Mouse (Mus musculus) hindbrain, postnatal 0 days (tissue): ENCODE data around the gene Clk1. TPM values are rescaled to one million over a fixed set of nuclear protein-coding genes. Genes with fewer than 3 reads are reported as not detected.

Experiments
- ATAC-seq: fragments of 200-750 bp; cut with Nextera tagmentation; 2 replicates; pipeline ENCODE4 v1.8.0; 2017; ENCODE audit warnings: mild to moderate bottlenecking, moderate TSS enrichment, moderate library complexity
- DNase-seq: peaks from one replicate; pipeline ENCODE4 v3.0.0-alpha.2; 2015; ENCODE audit warnings: low spot score
- H3K27ac ChIP-seq: fragments of 300-500 bp; sonication (generic); 2 replicates; pipeline ENCODE4 v1.5.1; 2014; ENCODE audit warnings: mild to moderate bottlenecking
- H3K27me3 ChIP-seq: fragments of 300-500 bp; sonication (generic); 2 replicates; pipeline ENCODE4 v1.6.1; 2014; ENCODE audit warnings: low read length, mixed read lengths; ENCODE audit not compliant: insufficient read depth
- H3K36me3 ChIP-seq: fragments of 300-500 bp; sonication (generic); 2 replicates; pipeline ENCODE4 v1.6.1; 2014; ENCODE audit warnings: low read length, mixed read lengths; ENCODE audit not compliant: insufficient read depth
- H3K4me1 ChIP-seq: fragments of 300-500 bp; sonication (generic); 2 replicates; pipeline ENCODE4 v1.6.1; 2014; ENCODE audit warnings: antibody characterized with exemption, low read length, mixed read lengths; ENCODE audit not compliant: insufficient read depth
- H3K4me2 ChIP-seq: fragments of 300-500 bp; sonication (generic); 2 replicates; pipeline ENCODE4 v1.6.1; 2014; ENCODE audit warnings: low read depth, mild to moderate bottlenecking, low read length, moderate library complexity, mixed read lengths
- H3K4me3 ChIP-seq: fragments of 300-500 bp; sonication (generic); 2 replicates; pipeline ENCODE4 v1.5.1; 2014; ENCODE audit warnings: low read length
- H3K9ac ChIP-seq: fragments of 300-500 bp; sonication (generic); replicated peaks from 2 replicates; pipeline ENCODE4 v1.6.1; 2014; ENCODE audit warnings: mild to moderate bottlenecking, low read length, moderate library complexity, mixed read lengths
- H3K9me3 ChIP-seq: fragments of 300-500 bp; sonication (generic); 2 replicates; pipeline ENCODE4 v1.6.1; 2016; ENCODE audit warnings: low read length, mixed read lengths
- CTCF ChIP-seq: IDR thresholded peaks from 2 replicates; pipeline ENCODE4 v1.5.1; 2016; ENCODE audit warnings: antibody characterized with exemption, control low read depth, low read depth
- whole genome bisulfite sequencing: fragments of 180-500 bp; shearing (Covaris S2); extraction: QIAGEN DNeasy Blood & Tissue Kit; methylation state at CpG from one replicate; pipeline ENCODE4 v1.1.7; 2014; 5-methylcytosine and 5-hydroxymethylcytosine counted together
- polyA plus RNA-seq: library from polyadenylated mRNA; unstranded; fragments of >200 nt; fragmentation: Nextera tagmentation; extraction: Ambion mirVana; gene quantifications from 2 replicates; pipeline ENCODE4 v1.2.1, GENCODE M21; 2015
- total RNA-seq: library from RNA; depleted of rRNA; stranded (reverse); fragments of >200 nt; gene quantifications from 2 replicates; pipeline ENCODE4 v1.2.3, GENCODE M21; 2014

The Clk1 gene
- total and polyA plus RNA-seq, 2 experiments from 2014 or later, result 60.2 to 109 TPM

GRCm38 (mm10) chr1:58422879-58423278 is 987 bp downstream of the Clk1 start:
- Histone ChIP-seq H3K4me3 (peak overlapping the region; percentile 68), H3K27ac (peak overlapping the region; percentile 99), H3K4me2 (peak overlapping the region; percentile 72), H3K36me3 (peaks cover 25% of the 10 kb centered on the region), H3K9ac (peak overlapping the region; percentile 99), H3K9me3 (no peaks in the 10 kb centered on the region), H3K4me1 (peaks cover 3% of the 10 kb centered on the region; the same call in 1 of the 2 replicates), H3K27me3 (no peaks in the 10 kb centered on the region)
- 3% methylated on average over 13 of the region's 13 CpGs for WGBS
- TF ChIP-seq CTCF, result no peak
- DNase-seq (peak; percentile 80), ATAC-seq (peak; percentile 60)

- H3K36me3 ChIP-seq, result peaks cover 41% of the 10 kb centered on the region
Observed at GRCm38 (mm10) chr1:58420961-58421360, 2.9 kb downstream of the Clk1 start.

GRCm38 (mm10) chr1:58420032-58420431 is 3.8 kb downstream of the Clk1 start:
- no peak overlapping the region for H3K9ac ChIP-seq
- H3K27ac ChIP-seq, result no peak overlapping the region
- H3K27me3 ChIP-seq, result no peaks in the 10 kb centered on the region
- H3K36me3 ChIP-seq, result peaks cover 45% of the 10 kb centered on the region
- no peak overlapping the region for H3K4me2 ChIP-seq
- no peaks in the 10 kb centered on the region for H3K9me3 ChIP-seq
- ATAC-seq, result no peak
- DNase-seq, result no peak
- WGBS, result 82% methylated on average over 10 of the region's 10 CpGs
- TF ChIP-seq CTCF, result no peak
- no peak overlapping the region for H3K4me3 ChIP-seq
- peaks cover 3% of the 10 kb centered on the region; the same call in 1 of the 2 replicates for H3K4me1 ChIP-seq

More at GRCm38 (mm10) chr1:58420961-58421360, 2.9 kb downstream of the Clk1 start:
- Histone ChIP-seq H3K27me3 (no peaks in the 10 kb centered on the region), H3K9me3 (no peaks in the 10 kb centered on the region), H3K4me3 (no peak overlapping the region), H3K27ac (no peak overlapping the region), H3K4me1 (peaks cover 3% of the 10 kb centered on the region; the same call in 1 of the 2 replicates), H3K9ac (no peak overlapping the region), H3K4me2 (peak overlapping the region; percentile 72; the same call in 1 of the 2 replicates)
- ATAC-seq, result no peak
- 48% methylated on average over 7 of the region's 7 CpGs for WGBS
- DNase-seq, result peak; percentile 20
- no peak for TF ChIP-seq CTCF

GRCm38 (mm10) chr1:58416048-58416447 is 7.8 kb downstream of the Clk1 start:
- WGBS, result 83% methylated on average over 2 of the region's 2 CpGs
- Histone ChIP-seq H3K4me1 (no peaks in the 10 kb centered on the region), H3K27me3 (no peaks in the 10 kb centered on the region), H3K4me2 (no peak overlapping the region), H3K27ac (no peak overlapping the region), H3K9ac (no peak overlapping the region), H3K9me3 (no peaks in the 10 kb centered on the region), H3K36me3 (peaks cover 76% of the 10 kb centered on the region), H3K4me3 (no peak overlapping the region)
- DNase-seq (no peak), ATAC-seq (no peak)
- TF ChIP-seq CTCF, result no peak

GRCm38 (mm10) chr1:58415442-58415841 is 8.4 kb downstream of the Clk1 start:
- H3K4me1 ChIP-seq, result no peaks in the 10 kb centered on the region
- peaks cover 79% of the 10 kb centered on the region for H3K36me3 ChIP-seq
- ATAC-seq (no peak), DNase-seq (no peak)
- no peak overlapping the region for H3K4me3 ChIP-seq
- peak; percentile 41 for TF ChIP-seq CTCF
- H3K9ac ChIP-seq, result no peak overlapping the region
- 23% methylated on average over 1 of the region's 1 CpGs for whole genome bisulfite sequencing
- H3K4me2 ChIP-seq, result no peak overlapping the region
- H3K9me3 ChIP-seq, result no peaks in the 10 kb centered on the region
- no peaks in the 10 kb centered on the region for H3K27me3 ChIP-seq
- H3K27ac ChIP-seq, result no peak overlapping the region

GRCm38 (mm10) chr1:58410776-58411175 is 13.1 kb downstream of the Clk1 start:
- no peak for TF ChIP-seq CTCF
- 90% methylated on average over 7 of the region's 7 CpGs for WGBS
- Histone ChIP-seq H3K4me1 (no peaks in the 10 kb centered on the region), H3K27ac (no peak overlapping the region), H3K36me3 (peaks cover 59% of the 10 kb centered on the region), H3K4me3 (no peak overlapping the region), H3K4me2 (no peak overlapping the region), H3K9ac (no peak overlapping the region), H3K27me3 (no peaks in the 10 kb centered on the region), H3K9me3 (no peaks in the 10 kb centered on the region)
- DNase-seq (no peak), ATAC-seq (no peak)

- peaks cover 57% of the 10 kb centered on the region for H3K36me3 ChIP-seq
- no peak for ATAC-seq
- no peaks in the 10 kb centered on the region for H3K4me1 ChIP-seq
- WGBS, result 80% methylated on average over 3 of the region's 3 CpGs
- no peak overlapping the region for H3K4me3 ChIP-seq
- H3K4me2 ChIP-seq, result no peak overlapping the region
- no peak for DNase-seq
- H3K27ac ChIP-seq, result no peak overlapping the region
- no peak for TF ChIP-seq CTCF
- no peaks in the 10 kb centered on the region for H3K9me3 ChIP-seq
- no peak overlapping the region for H3K9ac ChIP-seq
- no peaks in the 10 kb centered on the region for H3K27me3 ChIP-seq
Observed at GRCm38 (mm10) chr1:58410198-58410588, 13.7 kb downstream of the Clk1 start.
